Mouse (Mus musculus) testis, postnatal 10 days (tissue): ENCODE results near the gene Slc2a6.

Experiments
- DNase-seq: peaks from one replicate; pipeline ENCODE4 v3.0.0; 2021; ENCODE audit warnings: low spot score

The Slc2a6 gene

GRCm38 (mm10) chr2:27027618-27028436 is at the start of gene Slc2a6:
Gene Slc2a6, minus strand, starts transcription at chr2:27027998.
- peak; percentile 85 for DNase-seq

GRCm38 (mm10) chr2:27075485-27075884 is 47.7 kb upstream of the Slc2a6 start:
- peak; percentile 68 for DNase-seq

GRCm38 (mm10) chr2:27074804-27075203 is 47.0 kb upstream of the Slc2a6 start:
- peak; percentile 63 for DNase-seq

GRCm38 (mm10) chr2:27073407-27073806 is 45.6 kb upstream of the Slc2a6 start:
- no peak for DNase-seq

- no peak for DNase-seq
These were observed 44.2 kb upstream of the Slc2a6 start, which contains the start of gene Mymk for GRCm38 (mm10) chr2:27071978-27072377. Gene Mymk, minus strand, starts transcription at chr2:27072179.

GRCm38 (mm10) chr2:27071137-27071536 is 43.3 kb upstream of the Slc2a6 start:
- DNase-seq, result peak; percentile 82

- DNase-seq, result no peak
These were observed 42.5 kb upstream of the Slc2a6 start for GRCm38 (mm10) chr2:27070247-27070813.

GRCm38 (mm10) chr2:27069646-27070045 is 41.8 kb upstream of the Slc2a6 start:
- DNase-seq, result no peak

- no peak for DNase-seq
These were observed 40.2 kb upstream of the Slc2a6 start for GRCm38 (mm10) chr2:27067996-27068395.

GRCm38 (mm10) chr2:27067124-27067523 is 39.3 kb upstream of the Slc2a6 start:
- no peak for DNase-seq

- DNase-seq, result no peak
These were observed 31.4 kb upstream of the Slc2a6 start for GRCm38 (mm10) chr2:27059187-27059586.

- no peak for DNase-seq
These were observed 31.0 kb upstream of the Slc2a6 start for GRCm38 (mm10) chr2:27058751-27059150.

- no peak for DNase-seq
These were observed 30.5 kb upstream of the Slc2a6 start for GRCm38 (mm10) chr2:27058251-27058650.

- no peak for DNase-seq
These were observed 21.6 kb upstream of the Slc2a6 start for GRCm38 (mm10) chr2:27049408-27049807.

GRCm38 (mm10) chr2:27045979-27046770 is 18.4 kb upstream of the Slc2a6 start:
- DNase-seq, result peak; percentile 89

GRCm38 (mm10) chr2:27044641-27045040 is 16.8 kb upstream of the Slc2a6 start:
- no peak for DNase-seq

- DNase-seq, result no peak
These were observed 16.4 kb upstream of the Slc2a6 start for GRCm38 (mm10) chr2:27044166-27044565.

- DNase-seq, result peak; percentile 95
These were observed 15.7 kb upstream of the Slc2a6 start for GRCm38 (mm10) chr2:27043461-27043860.

- DNase-seq, result no peak
These were observed 14.5 kb upstream of the Slc2a6 start for GRCm38 (mm10) chr2:27042131-27042844.

- peak; percentile 74 for DNase-seq
These were observed 11.5 kb upstream of the Slc2a6 start for GRCm38 (mm10) chr2:27039286-27039685.

GRCm38 (mm10) chr2:27038596-27038995 is 10.8 kb upstream of the Slc2a6 start:
- peak; percentile 89 for DNase-seq

- DNase-seq, result no peak
These were observed 9.2 kb upstream of the Slc2a6 start for GRCm38 (mm10) chr2:27037008-27037407.
